Comparison of ENCODE assay signal across 10 mouse cellular contexts in genomic region chr2:6874266-6874955, GRCm38 (mm10).
DNase-seq lines count a peak whose midpoint lies in the region; ATAC-seq and TF ChIP-seq lines count a peak whose summit lies in the region.
"Had no signal": no experiment of that assay in that cellular context is flagged by ENCODE, and none has a peak within 500 bp of the region (broad histone marks: within the 10 kb centered on the region; RNA-seq: fewer than 3 reads in every experiment).

No protein-coding gene starts in this region.

- peak overlapping the region; percentile 48; the same call in 1 of the 2 replicates for H3K4me2 ChIP-seq in forebrain, embryonic 11.5 days (ENCODE audit: low read depth, low read length, severe bottlenecking)
- peak overlapping the region; percentile 13; the same call in 1 of the 2 replicates for H3K4me2 ChIP-seq in limb, embryonic 14.5 days (replicated peaks; ENCODE audit: low read depth, low read length, severe bottlenecking)
- H3K4me2 ChIP-seq: heart, embryonic 11.5 days had no signal

- ATAC-seq in forebrain, embryonic 11.5 days (replicated peaks; ENCODE audit: low FRiP score): no peak
- no peak for ATAC-seq in limb, embryonic 14.5 days (ENCODE audit: low FRiP score, low read depth)

- H3K27me3 ChIP-seq in forebrain, embryonic 11.5 days (ENCODE audit: control insufficient read depth, insufficient read depth, low read length): no peaks in the 10 kb centered on the region
- H3K27me3 ChIP-seq in limb, embryonic 14.5 days (ENCODE audit: control insufficient read depth, insufficient read depth, low read length): peaks cover 17% of the 10 kb centered on the region; the same call in 1 of the 2 replicates

- no peak for TF ChIP-seq CTCF in left cerebral cortex, adult 2 months (IDR thresholded peaks at IDR 0.05)

- H3K9me3 ChIP-seq in forebrain, embryonic 11.5 days (ENCODE audit: control insufficient read depth, low read length): no peaks in the 10 kb centered on the region; the same call in 1 of the 2 replicates
- no peaks in the 10 kb centered on the region for H3K9me3 ChIP-seq in limb, embryonic 14.5 days (ENCODE audit: control insufficient read depth, low read length)

- TF ChIP-seq POLR2A in limb, embryonic 14.5 days (IDR thresholded peaks at IDR 0.05; ENCODE audit: borderline replicate concordance, extremely low read depth, insufficient read depth, insufficient read length): no peak

- DNase-seq in left cerebral cortex, adult 2 months (ENCODE audit: extremely low spot score in 1 of 2, low spot score in 2 of 2): no peak
- DNase-seq in left cerebral cortex, adult 11 months (ENCODE audit: low spot score): no peak
- DNase-seq in forebrain, embryonic 11.5 days (ENCODE audit: low spot score): no peak
- no peak for DNase-seq in limb, embryonic 14.5 days (ENCODE audit: low spot score)
- DNase-seq in retina, postnatal 1 day: peak; percentile 63
- no peak for DNase-seq in adipocyte (ENCODE audit: low spot score)
- no peak for DNase-seq in adrenal gland, adult 8-10 months
- DNase-seq in adrenal gland, adult 2 months: no peak
- DNase-seq: kidney, adult 18-20 months had no signal

- WGBS in forebrain, embryonic 11.5 days: 10% methylated on average over 10 of the region's 10 CpGs
- WGBS in limb, embryonic 14.5 days: 24% methylated on average over 10 of the region's 10 CpGs

- H3K9ac ChIP-seq in forebrain, embryonic 11.5 days (ENCODE audit: low read length): peak overlapping the region; percentile 33; the same call in 1 of the 2 replicates
- H3K9ac ChIP-seq in limb, embryonic 14.5 days (ENCODE audit: low read depth, low read length, severe bottlenecking): no peak overlapping the region

- peak overlapping the region; percentile 96 for H3K27ac ChIP-seq in left cerebral cortex, adult 2 months
- peak overlapping the region; percentile 73 for H3K27ac ChIP-seq in forebrain, embryonic 11.5 days (ENCODE audit: low read depth, low read length)
- no peak overlapping the region for H3K27ac ChIP-seq in limb, embryonic 14.5 days (replicated peaks; ENCODE audit: low read depth, low read length)

- peaks cover 10% of the 10 kb centered on the region; the same call in 1 of the 2 replicates for H3K4me1 ChIP-seq in forebrain, embryonic 11.5 days (replicated peaks; ENCODE audit: control insufficient read depth, insufficient read depth, low read length)
- peaks cover 14% of the 10 kb centered on the region for H3K4me1 ChIP-seq in limb, embryonic 14.5 days (ENCODE audit: control insufficient read depth, insufficient read depth, low read length)

- intact Hi-C loops in left cerebral cortex, adult 2 months (cut with DNase I): loop anchor here (5.0 to 10.0 kb wide), 2 partner anchors 150 to 208 kb away; no protein-coding TSS in a partner anchor

- peak overlapping the region; percentile 78; the same call in 1 of the 2 replicates for H3K4me3 ChIP-seq in left cerebral cortex, adult 2 months
- H3K4me3 ChIP-seq in forebrain, embryonic 11.5 days (ENCODE audit: low read depth, low read length): no peak overlapping the region
- H3K4me3 ChIP-seq in limb, embryonic 14.5 days (replicated peaks; ENCODE audit: low read length): 0 out of 2 replicates have a peak overlapping the region, but pooled peaks have one; percentile 2

- H3K36me3 ChIP-seq in forebrain, embryonic 11.5 days (ENCODE audit: control insufficient read depth, insufficient read depth, low read length): no peaks in the 10 kb centered on the region
- H3K36me3 ChIP-seq in limb, embryonic 14.5 days (ENCODE audit: control insufficient read depth, insufficient read depth, low read length): no peaks in the 10 kb centered on the region
